Mouse (Mus musculus): ENCODE data around the gene Nell2. TPM values are rescaled to one million over a fixed set of nuclear protein-coding genes. Genes with fewer than 3 reads are reported as not detected.

The Nell2 gene
- polyA plus RNA-seq, 1 experiment from 2014 or later = 194 TPM

GRCm38 (mm10) chr15:95334323-95335296 lies 193.7 kb downstream of the Nell2 start:
- peak; percentile 73 for ATAC-seq (ENCODE audit: low FRiP score)
- Histone ChIP-seq H3K27me3 (replicated peaks) (no peaks in the 10 kb centered on the region), H3K4me3 (replicated peaks) (no peak overlapping the region), H3K9me3 (replicated peaks) (no peaks in the 10 kb centered on the region), H3K4me2 (no peak overlapping the region), H3K4me1 (peaks cover 22% of the 10 kb centered on the region), H3K36me3 (no peaks in the 10 kb centered on the region), H3K9ac (replicated peaks) (no peak overlapping the region), H3K27ac (replicated peaks) (0 out of 2 replicates have a peak overlapping the region, but pooled peaks have one; percentile 41)
- WGBS = 66% methylated on average over 11 of the region's 11 CpGs

DNA sequence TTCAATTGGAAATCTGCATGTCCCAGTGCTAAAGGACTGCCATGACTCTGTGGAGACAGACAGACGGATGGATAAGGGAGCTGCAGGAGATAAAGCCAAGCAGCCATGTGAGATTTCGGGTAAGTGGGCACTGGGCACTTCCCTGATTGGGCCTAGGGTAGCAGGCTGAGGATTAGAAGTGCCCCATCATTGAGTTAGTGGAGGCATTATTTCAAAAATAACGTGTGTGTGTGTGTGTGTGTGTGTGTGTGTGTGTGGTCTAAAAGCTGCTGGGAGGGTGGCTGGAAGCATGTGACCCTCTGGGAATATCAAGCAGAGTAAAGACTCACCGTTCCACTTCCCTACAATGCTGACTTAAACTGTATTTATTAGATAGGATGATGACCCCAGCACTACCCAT lies 195.1 kb downstream of the Nell2 start:
- 63% methylated on average over 4 of the region's 4 CpGs for WGBS
- H3K4me2 ChIP-seq = no peak overlapping the region

DNA sequence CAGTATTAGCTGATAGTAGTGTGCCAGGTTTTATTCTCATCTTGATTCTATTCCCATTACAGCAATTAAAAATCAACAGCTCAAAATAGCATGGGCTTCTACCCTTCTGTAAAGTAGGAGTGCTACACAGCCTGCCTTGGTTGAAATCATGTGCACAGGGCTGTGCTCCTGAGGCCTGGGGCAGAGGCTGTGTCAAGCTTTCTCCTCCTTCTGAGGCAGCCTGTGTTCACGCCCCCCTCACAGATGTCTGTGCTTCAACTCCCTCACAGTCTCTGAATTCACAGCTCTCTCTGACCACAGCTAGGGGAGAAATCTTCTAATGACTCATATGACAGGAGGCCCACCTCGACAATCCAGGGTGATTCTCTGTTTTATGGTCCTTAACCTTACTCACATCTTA lies 197.4 kb downstream of the Nell2 start:
- 57% methylated on average over 2 of the region's 2 CpGs for WGBS
- H3K27ac ChIP-seq (replicated peaks) = no peak overlapping the region

More for the DNA sequence above, 195.1 kb downstream of the Nell2 start:
- no peak for ATAC-seq (ENCODE audit: low FRiP score)
- Histone ChIP-seq H3K27ac (replicated peaks) (no peak overlapping the region), H3K9ac (replicated peaks) (no peak overlapping the region), H3K36me3 (no peaks in the 10 kb centered on the region), H3K4me3 (replicated peaks) (no peak overlapping the region), H3K4me1 (peaks cover 22% of the 10 kb centered on the region), H3K9me3 (replicated peaks) (no peaks in the 10 kb centered on the region), H3K27me3 (replicated peaks) (no peaks in the 10 kb centered on the region)

GRCm38 (mm10) chr15:95322744-95323143 lies 205.6 kb downstream of the Nell2 start:
- Histone ChIP-seq H3K27me3 (replicated peaks) (no peaks in the 10 kb centered on the region), H3K4me3 (replicated peaks) (no peak overlapping the region), H3K27ac (replicated peaks) (no peak overlapping the region), H3K4me1 (no peaks in the 10 kb centered on the region), H3K4me2 (no peak overlapping the region), H3K36me3 (no peaks in the 10 kb centered on the region), H3K9me3 (replicated peaks) (no peaks in the 10 kb centered on the region), H3K9ac (replicated peaks) (no peak overlapping the region)
- 95% methylated on average over 2 of the region's 2 CpGs for WGBS
- ATAC-seq (ENCODE audit: low FRiP score) = no peak

More for the DNA sequence above, 197.4 kb downstream of the Nell2 start:
- H3K4me2 ChIP-seq = no peak overlapping the region
- H3K27me3 ChIP-seq (replicated peaks) = no peaks in the 10 kb centered on the region
- no peaks in the 10 kb centered on the region for H3K36me3 ChIP-seq
- no peaks in the 10 kb centered on the region for H3K9me3 ChIP-seq (replicated peaks)
- H3K4me3 ChIP-seq (replicated peaks) = no peak overlapping the region
- peaks cover 22% of the 10 kb centered on the region for H3K4me1 ChIP-seq
- no peak for ATAC-seq (ENCODE audit: low FRiP score)
- no peak overlapping the region for H3K9ac ChIP-seq (replicated peaks)

GRCm38 (mm10) chr15:95316626-95317025 lies 211.7 kb downstream of the Nell2 start:
- no peak overlapping the region for H3K27ac ChIP-seq (replicated peaks)
- no peak overlapping the region for H3K4me3 ChIP-seq (replicated peaks)
- no peaks in the 10 kb centered on the region for H3K36me3 ChIP-seq
- H3K4me1 ChIP-seq = peaks cover 22% of the 10 kb centered on the region
- H3K9me3 ChIP-seq (replicated peaks) = no peaks in the 10 kb centered on the region
- H3K9ac ChIP-seq (replicated peaks) = no peak overlapping the region
- no peak overlapping the region for H3K4me2 ChIP-seq
- no peaks in the 10 kb centered on the region for H3K27me3 ChIP-seq (replicated peaks)
- 35% methylated on average over 4 of the region's 4 CpGs for WGBS
- ATAC-seq (ENCODE audit: low FRiP score) = no peak

- Histone ChIP-seq H3K27me3 (replicated peaks) (no peaks in the 10 kb centered on the region), H3K9me3 (replicated peaks) (no peaks in the 10 kb centered on the region), H3K36me3 (no peaks in the 10 kb centered on the region), H3K4me1 (peaks cover 22% of the 10 kb centered on the region), H3K4me2 (no peak overlapping the region), H3K4me3 (replicated peaks) (no peak overlapping the region), H3K9ac (replicated peaks) (no peak overlapping the region), H3K27ac (replicated peaks) (peak overlapping the region; percentile 60; the same call in 1 of the 2 replicates)
- 83% methylated on average over 5 of the region's 5 CpGs for WGBS
- 0 out of 2 replicates have a peak, but pooled peaks have one; percentile 38 for ATAC-seq (ENCODE audit: low FRiP score)
Observed at GRCm38 (mm10) chr15:95314808-95315145, 213.6 kb downstream of the Nell2 start.

GRCm38 (mm10) chr15:95314121-95314807 lies 214.1 kb downstream of the Nell2 start:
- Histone ChIP-seq H3K36me3 (no peaks in the 10 kb centered on the region), H3K4me2 (peak overlapping the region; percentile 4; the same call in 1 of the 2 replicates), H3K4me3 (replicated peaks) (no peak overlapping the region), H3K27ac (replicated peaks) (peak overlapping the region; percentile 60), H3K4me1 (peaks cover 22% of the 10 kb centered on the region), H3K9me3 (replicated peaks) (no peaks in the 10 kb centered on the region), H3K9ac (replicated peaks) (no peak overlapping the region), H3K27me3 (replicated peaks) (no peaks in the 10 kb centered on the region)
- WGBS = 24% methylated on average over 16 of the region's 16 CpGs
- peak; percentile 59 for ATAC-seq (ENCODE audit: low FRiP score)

DNA sequence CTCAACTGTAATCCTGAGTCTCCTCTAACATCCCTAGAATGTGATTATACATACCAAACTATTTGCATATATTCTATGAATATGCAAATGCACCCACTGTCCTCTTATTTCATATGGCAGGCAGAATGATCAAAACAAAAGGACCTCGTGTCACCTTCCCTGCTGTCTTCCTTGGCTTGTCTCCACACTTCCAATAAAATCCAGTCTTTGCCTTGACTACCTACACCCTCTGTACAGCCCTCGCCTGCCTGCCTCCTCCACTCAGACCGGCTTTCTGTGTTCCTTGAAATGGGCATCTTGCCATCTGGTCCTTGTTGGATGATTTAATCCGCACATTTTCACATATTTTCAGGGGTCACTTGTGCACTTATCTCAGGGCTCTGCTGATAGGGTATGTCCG lies 215.1 kb downstream of the Nell2 start:
- Histone ChIP-seq H3K4me3 (replicated peaks) (no peak overlapping the region), H3K27ac (replicated peaks) (no peak overlapping the region), H3K9me3 (replicated peaks) (no peaks in the 10 kb centered on the region), H3K4me2 (no peak overlapping the region), H3K36me3 (no peaks in the 10 kb centered on the region), H3K9ac (replicated peaks) (no peak overlapping the region), H3K27me3 (replicated peaks) (no peaks in the 10 kb centered on the region), H3K4me1 (peaks cover 22% of the 10 kb centered on the region)
- no peak for ATAC-seq (ENCODE audit: low FRiP score)
- WGBS = 36% methylated on average over 5 of the region's 5 CpGs

- Histone ChIP-seq H3K4me3 (replicated peaks) (no peak overlapping the region), H3K27ac (replicated peaks) (no peak overlapping the region), H3K27me3 (replicated peaks) (no peaks in the 10 kb centered on the region), H3K9ac (replicated peaks) (no peak overlapping the region), H3K4me2 (no peak overlapping the region), H3K36me3 (no peaks in the 10 kb centered on the region), H3K9me3 (replicated peaks) (no peaks in the 10 kb centered on the region), H3K4me1 (no peaks in the 10 kb centered on the region)
- 46% methylated on average over 8 of the region's 8 CpGs for WGBS
- no peak for ATAC-seq (ENCODE audit: low FRiP score)
Observed at GRCm38 (mm10) chr15:95304102-95304501, 224.3 kb downstream of the Nell2 start.

GRCm38 (mm10) chr15:95296561-95296960 lies 231.8 kb downstream of the Nell2 start:
- H3K9me3 ChIP-seq (replicated peaks) = no peaks in the 10 kb centered on the region
- no peaks in the 10 kb centered on the region for H3K4me1 ChIP-seq
- no peaks in the 10 kb centered on the region for H3K27me3 ChIP-seq (replicated peaks)
- H3K4me2 ChIP-seq = no peak overlapping the region
- H3K27ac ChIP-seq (replicated peaks) = no peak overlapping the region
- no peak overlapping the region for H3K4me3 ChIP-seq (replicated peaks)
- H3K36me3 ChIP-seq = no peaks in the 10 kb centered on the region
- 88% methylated on average over 10 of the region's 10 CpGs for WGBS
- ATAC-seq (ENCODE audit: low FRiP score) = no peak
- no peak overlapping the region for H3K9ac ChIP-seq (replicated peaks)

GRCm38 (mm10) chr15:95289047-95289446 lies 239.3 kb downstream of the Nell2 start:
- peaks cover 12% of the 10 kb centered on the region for H3K4me1 ChIP-seq
- H3K36me3 ChIP-seq = no peaks in the 10 kb centered on the region
- H3K27ac ChIP-seq (replicated peaks) = no peak overlapping the region
- no peak overlapping the region for H3K4me3 ChIP-seq (replicated peaks)
- no peak overlapping the region for H3K9ac ChIP-seq (replicated peaks)
- H3K27me3 ChIP-seq (replicated peaks) = no peaks in the 10 kb centered on the region
- ATAC-seq (ENCODE audit: low FRiP score) = no peak
- no peak overlapping the region for H3K4me2 ChIP-seq
- WGBS = 33% methylated on average over 10 of the region's 10 CpGs
- no peaks in the 10 kb centered on the region for H3K9me3 ChIP-seq (replicated peaks)

DNA sequence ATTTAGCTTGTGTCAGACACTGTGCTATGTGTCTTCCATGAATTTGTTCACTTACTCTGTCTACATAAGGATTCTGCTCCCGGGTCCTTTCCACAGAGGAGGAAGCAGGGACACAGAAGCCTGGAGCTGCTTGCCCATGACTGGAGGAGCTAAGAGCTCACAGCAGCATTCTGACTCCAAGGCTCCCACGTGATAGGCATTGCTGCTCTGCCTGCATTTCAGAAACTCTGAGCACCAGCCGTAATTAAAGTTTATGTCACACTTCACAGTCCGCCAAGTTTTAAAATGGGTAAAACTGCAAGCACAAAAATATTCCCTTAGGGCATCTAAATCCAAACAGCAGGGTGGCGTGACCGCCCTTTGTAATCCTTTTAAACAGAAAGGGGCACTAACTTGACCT lies 243.2 kb downstream of the Nell2 start:
- Histone ChIP-seq H3K4me1 (peaks cover 21% of the 10 kb centered on the region), H3K27me3 (replicated peaks) (no peaks in the 10 kb centered on the region), H3K4me2 (no peak overlapping the region), H3K9me3 (replicated peaks) (no peaks in the 10 kb centered on the region), H3K4me3 (replicated peaks) (no peak overlapping the region), H3K9ac (replicated peaks) (no peak overlapping the region), H3K27ac (replicated peaks) (no peak overlapping the region), H3K36me3 (no peaks in the 10 kb centered on the region)
- WGBS = 25% methylated on average over 6 of the region's 6 CpGs
- no peak for ATAC-seq (ENCODE audit: low FRiP score)

All from neural tube, embryonic 15.5 days (tissue).